Mouse (Mus musculus) right cerebral cortex, postnatal 10 days (tissue): ENCODE data around the gene Olfr599.
"Not testable (repeated sequence)": the region's sequence is repeated elsewhere in the genome, so short reads cannot be mapped to it uniquely, and the experiment has no call there.

ENCODE experiments used
- DNase-seq, 2 experiments: peaks; one replicate each; pipeline ENCODE4 v3.0.0; 2021; ENCODE audit warnings: low spot score in 2 of 2

Gene Olfr599

GRCm38 (mm10) chr7:103335617-103336016 is at the start of gene Olfr599:
Gene Olfr599 (plus strand): TSS chr7:103335917.
- no peak for DNase-seq

GRCm38 (mm10) chr7:103305348-103305747 is 30.4 kb upstream of the Olfr599 start, which contains the start of gene Olfr596:
Gene Olfr596 (plus strand): TSS chr7:103305648.
- DNase-seq = not testable (repeated sequence)

GRCm38 (mm10) chr7:103316015-103316414 is 19.7 kb upstream of the Olfr599 start, which contains the start of gene Olfr597:
Gene Olfr597 (plus strand): TSS chr7:103316315.
- not testable (repeated sequence) for DNase-seq

- no peak for DNase-seq
Measured at GRCm38 (mm10) chr7:103323268-103323667, 12.4 kb upstream of the Olfr599 start, which contains the start of gene Olfr598. Gene Olfr598 (plus strand): TSS chr7:103323568.

GRCm38 (mm10) chr7:103349569-103349968 is 13.9 kb downstream of the Olfr599 start, which contains the start of gene Olfr600:
Gene Olfr600 (minus strand): TSS chr7:103349669.
- no peak for DNase-seq

- no peak for DNase-seq
Measured at GRCm38 (mm10) chr7:103362555-103362954, 26.8 kb downstream of the Olfr599 start, which contains the start of gene Olfr601. Gene Olfr601 (minus strand): TSS chr7:103362655.

- DNase-seq = no peak
Measured at GRCm38 (mm10) chr7:103386077-103386476, 50.4 kb downstream of the Olfr599 start, which contains the start of gene Olfr603. Gene Olfr603 (minus strand): TSS chr7:103386177.
